Mouse (Mus musculus): ENCODE data around the gene H1f0.

- TF ChIP-seq CTCF (IDR thresholded peaks at IDR 0.05; ENCODE audit: low read depth) = peak; percentile 55
- no peak for TF ChIP-seq EP300 (IDR thresholded peaks at IDR 0.05; ENCODE audit: low read depth)
Observed at GRCm38 (mm10) chr15:78992235-78992634, 36.0 kb upstream of the H1f0 start.
